Mouse (Mus musculus) subcutaneous adipose tissue, adult 2 months (tissue): ENCODE data around the gene Ppp4r2. TPM values are rescaled to one million over a fixed set of nuclear protein-coding genes. Genes with fewer than 3 reads are reported as not detected.

Source experiments
- polyA plus RNA-seq: library from polyadenylated mRNA; depleted of rRNA; stranded (reverse); fragments of >200 nt; gene quantifications from 2 replicates; pipeline ENCODE4 v1.2.3, GENCODE M21; 2012; ENCODE audit warnings: low replicate concordance; rRNA removed

Gene Ppp4r2
- 13.6 and 24.4 TPM in 2 replicates for polyA plus RNA-seq

GRCm38 (mm10) chr6:100833355-100833754, at the start of gene Ppp4r2:
TSS of gene Ppp4r2 (plus strand) at chr6:100833622.

Other genes with a start within 250 kb of the Ppp4r2 start
- gene Shq1, start 162.5 kb upstream of the Ppp4r2 start, polyA plus RNA-seq, result 2.1 and 5.8 TPM in 2 replicates
- gene Gxylt2, start 128.9 kb upstream of the Ppp4r2 start, polyA plus RNA-seq, result 2.7 and 9.8 TPM in 2 replicates